8 mouse cellular contexts compared by ENCODE assay signal in genomic region chr10:127641861-127642771, GRCm38 (mm10). TPM values are rescaled to one million over a fixed set of nuclear protein-coding genes. Genes with fewer than 3 reads are reported as not detected.
DNase-seq lines count a peak whose midpoint lies in the region; ATAC-seq lines count a peak whose summit lies in the region.

No protein-coding gene starts in this region.

- no peaks in the 10 kb centered on the region for H3K36me3 ChIP-seq in embryonic facial prominence, embryonic 13.5 days
- peaks cover 8% of the 10 kb centered on the region for H3K36me3 ChIP-seq in liver, embryonic 12.5 days
- H3K36me3 ChIP-seq in splenic B cell, adult 2 months (ENCODE audit: control insufficient read depth, insufficient read depth, low read length, poor library complexity, severe bottlenecking), result peaks cover 2% of the 10 kb centered on the region; the same call in 1 of the 2 replicates

- H3K9me3 ChIP-seq in embryonic facial prominence, embryonic 13.5 days, result no peaks in the 10 kb centered on the region
- no peaks in the 10 kb centered on the region for H3K9me3 ChIP-seq in liver, embryonic 12.5 days (replicated peaks)

- H3K9ac ChIP-seq in embryonic facial prominence, embryonic 13.5 days, result peak overlapping the region; percentile 76
- H3K9ac ChIP-seq in liver, embryonic 12.5 days, result peak overlapping the region; percentile 80

- ATAC-seq in embryonic facial prominence, embryonic 13.5 days (ENCODE audit: insufficient number of reproducible peaks, insufficient read depth, low FRiP score, low TSS enrichment, low read depth), result peak; percentile 72; the same call in 1 of the 2 replicates
- peak; percentile 64 for ATAC-seq in liver, embryonic 12.5 days

- no peaks in the 10 kb centered on the region for H3K27me3 ChIP-seq in embryonic facial prominence, embryonic 13.5 days
- no peaks in the 10 kb centered on the region; the same call in 1 of the 2 replicates for H3K27me3 ChIP-seq in liver, embryonic 12.5 days (replicated peaks)
- H3K27me3 ChIP-seq in splenic B cell, adult 2 months (ENCODE audit: control insufficient read depth, insufficient read depth, low read length, poor library complexity, severe bottlenecking), result no peaks in the 10 kb centered on the region

- peak; percentile 89 for DNase-seq in A20 (ENCODE audit: low read depth, low spot score)
- peak; percentile 93 to 97 for DNase-seq in adrenal gland, postnatal 36 days
- peak; percentile 88 to 89 for DNase-seq in heart, adult 9 months (ENCODE audit: low spot score in 2 of 2)
- peak; percentile 93 for DNase-seq in kidney, adult 9 months
- peak; percentile 94 for DNase-seq in naive thymus-derived CD4-positive, alpha-beta T cell, adult 2 months (ENCODE audit: low read depth)
- peak; percentile 90 for DNase-seq in splenic B cell, adult 2 months (ENCODE audit: low read depth, low spot score)

- WGBS in embryonic facial prominence, embryonic 13.5 days, result 6% methylated on average over 19 of the region's 19 CpGs
- 5% methylated on average over 19 of the region's 19 CpGs for WGBS in liver, embryonic 12.5 days (ENCODE audit: insufficient replicate concordance)

- peak overlapping the region; percentile 89 for H3K27ac ChIP-seq in embryonic facial prominence, embryonic 13.5 days
- H3K27ac ChIP-seq in liver, embryonic 12.5 days, result peak overlapping the region; percentile 91

- H3K4me3 ChIP-seq in embryonic facial prominence, embryonic 13.5 days, result peak overlapping the region; percentile 55
- H3K4me3 ChIP-seq in liver, embryonic 12.5 days, result peak overlapping the region; percentile 75

- peaks cover 33% of the 10 kb centered on the region for H3K4me1 ChIP-seq in embryonic facial prominence, embryonic 13.5 days
- peaks cover 32% of the 10 kb centered on the region for H3K4me1 ChIP-seq in liver, embryonic 12.5 days

- peak overlapping the region; percentile 85 for H3K4me2 ChIP-seq in embryonic facial prominence, embryonic 13.5 days
- peak overlapping the region; percentile 97 for H3K4me2 ChIP-seq in liver, embryonic 12.5 days

RNA-seq across cellular contexts. Expression of gene Stat6, which starts 0.7 kb away (rescaled TPM):
- 10 to 100 TPM; 93.2 to 99.8 TPM for total RNA-seq in adrenal gland, postnatal 36 days (2021)
- polyA plus RNA-seq in embryonic facial prominence, embryonic 13.5 days (2015; fragmentation: Nextera tagmentation; extraction: Ambion mirVana), result 21.1 and 22.0 TPM in 2 replicates
- 19.2 and 19.4 TPM in 2 replicates for polyA plus RNA-seq in liver, embryonic 12.5 days (2016; fragmentation: Nextera tagmentation; extraction: Ambion mirVana)

RNA-seq across cellular contexts. Expression of gene Lrp1, which starts 21.2 kb away (rescaled TPM):
- 100 to 1,000 TPM; 192 to 251 TPM for total RNA-seq in adrenal gland, postnatal 36 days (2021)
- 139 and 159 TPM in 2 replicates for polyA plus RNA-seq in embryonic facial prominence, embryonic 13.5 days (2015; fragmentation: Nextera tagmentation; extraction: Ambion mirVana)
- 22.8 and 26.5 TPM in 2 replicates for polyA plus RNA-seq in liver, embryonic 12.5 days (2016; fragmentation: Nextera tagmentation; extraction: Ambion mirVana)

RNA-seq across cellular contexts. Expression of gene Nemp1, which starts 24.6 kb away (rescaled TPM):
- 1 to 10 TPM; 6.5 to 7.3 TPM for total RNA-seq in adrenal gland, postnatal 36 days (2021)
- 9.1 and 10.6 TPM in 2 replicates for polyA plus RNA-seq in embryonic facial prominence, embryonic 13.5 days (2015; fragmentation: Nextera tagmentation; extraction: Ambion mirVana)
- 7.0 and 8.0 TPM in 2 replicates for polyA plus RNA-seq in liver, embryonic 12.5 days (2016; fragmentation: Nextera tagmentation; extraction: Ambion mirVana)

RNA-seq across cellular contexts. Expression of gene Nab2, which starts 26.3 kb away (rescaled TPM):
- total RNA-seq in adrenal gland, postnatal 36 days (2021), result 10 to 100 TPM; 19.7 to 32.0 TPM
- 19.5 and 20.3 TPM in 2 replicates for polyA plus RNA-seq in embryonic facial prominence, embryonic 13.5 days (2015; fragmentation: Nextera tagmentation; extraction: Ambion mirVana)
- 2.6 and 3.4 TPM in 2 replicates for polyA plus RNA-seq in liver, embryonic 12.5 days (2016; fragmentation: Nextera tagmentation; extraction: Ambion mirVana)

Comparison
In these comparisons a context has a peak if more than half of its experiments do, and no peak if none do; other contexts are left out.
1. Peak in every context shown above with its lines: DNase-seq, ATAC-seq, H3K4me3 ChIP-seq and H3K27ac ChIP-seq.